Mouse (Mus musculus) cerebellum, adult 2 months (tissue): ENCODE results near the gene C1ra.
"Not testable (repeated sequence)": the region's sequence is repeated elsewhere in the genome, so short reads cannot be mapped to it uniquely, and the experiment has no call there.

Source experiments
- CTCF ChIP-seq: fragments of 200-500 bp; IDR thresholded peaks from 2 replicates; pipeline ENCODE4 v1.5.1; 2011; ENCODE audit warnings: low read depth, mild to moderate bottlenecking, control low read depth, low read length, moderate library complexity, borderline replicate concordance; ENCODE audit not compliant: insufficient read depth
- POLR2A ChIP-seq: fragments of 200-500 bp; IDR thresholded peaks from 2 replicates; pipeline ENCODE4 v1.6.1; 2011; ENCODE audit warnings: low read length, control low read depth, borderline replicate concordance; ENCODE audit not compliant: insufficient read depth

DNA sequence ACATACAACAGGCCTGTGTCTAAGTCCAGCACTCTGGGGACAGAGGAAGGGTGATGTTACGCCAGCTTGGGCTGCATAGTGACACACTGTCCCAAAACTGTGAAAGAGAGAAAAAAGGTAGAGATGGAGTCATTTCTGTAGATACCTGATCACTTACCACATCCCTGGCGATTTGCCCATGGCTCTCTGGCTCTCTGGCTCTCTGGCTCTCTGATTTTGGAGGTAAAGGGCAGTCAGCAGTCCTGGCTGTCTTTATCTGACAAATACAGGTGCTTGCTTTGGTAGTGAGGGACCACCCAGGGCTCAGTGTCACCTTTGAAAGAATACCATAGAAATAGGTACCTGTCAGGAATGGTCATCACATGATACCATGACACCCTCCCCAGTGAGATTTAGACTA, 29.0 kb downstream of the C1ra start:
- not testable (repeated sequence) for TF ChIP-seq CTCF, POLR2A
